Mouse (Mus musculus) Muller cell, postnatal 12 days (primary cell): Measurements from ENCODE around the gene Ifit2.

Source experiments
- DNase-seq: peaks from one replicate; pipeline ENCODE4 v3.0.0-alpha.2; 2015; ENCODE audit errors: inconsistent ontology term

The Ifit2 gene

GRCm38 (mm10) chr19:34550534-34551223, at the start of gene Ifit2:
Ifit2 (plus strand) TSS chr19:34550694.
- DNase-seq, result peak; percentile 85

GRCm38 (mm10) chr19:34500763-34501162, 49.7 kb upstream of the Ifit2 start:
- peak; percentile 79 for DNase-seq

GRCm38 (mm10) chr19:34505161-34505721, 45.3 kb upstream of the Ifit2 start:
- no peak for DNase-seq

- no peak for DNase-seq
Observed at GRCm38 (mm10) chr19:34510717-34511116, 39.8 kb upstream of the Ifit2 start.

GRCm38 (mm10) chr19:34511528-34511927, 39.0 kb upstream of the Ifit2 start:
- DNase-seq, result no peak

- no peak for DNase-seq
Observed at GRCm38 (mm10) chr19:34515681-34516080, 34.8 kb upstream of the Ifit2 start.

GRCm38 (mm10) chr19:34516346-34516745, 34.1 kb upstream of the Ifit2 start:
- DNase-seq, result peak; percentile 34

- DNase-seq, result no peak
Observed at GRCm38 (mm10) chr19:34517197-34517596, 33.3 kb upstream of the Ifit2 start.

GRCm38 (mm10) chr19:34517812-34518594, 32.5 kb upstream of the Ifit2 start:
- DNase-seq, result peak; percentile 79

- peak; percentile 71 for DNase-seq
Observed at GRCm38 (mm10) chr19:34518786-34519185, 31.7 kb upstream of the Ifit2 start.

- DNase-seq, result no peak
Observed at GRCm38 (mm10) chr19:34519646-34520045, 30.8 kb upstream of the Ifit2 start.

GRCm38 (mm10) chr19:34520051-34520450, 30.4 kb upstream of the Ifit2 start:
- no peak for DNase-seq

- DNase-seq, result no peak
Observed at GRCm38 (mm10) chr19:34521361-34521760, 29.1 kb upstream of the Ifit2 start.

GRCm38 (mm10) chr19:34521978-34522377, 28.5 kb upstream of the Ifit2 start:
- no peak for DNase-seq

GRCm38 (mm10) chr19:34523106-34523725, 27.3 kb upstream of the Ifit2 start:
- DNase-seq, result peak; percentile 63

GRCm38 (mm10) chr19:34524646-34525045, 25.8 kb upstream of the Ifit2 start:
- DNase-seq, result no peak

- DNase-seq, result no peak
Observed at GRCm38 (mm10) chr19:34526321-34526923, 24.1 kb upstream of the Ifit2 start.

- DNase-seq, result peak; percentile 98
Observed at GRCm38 (mm10) chr19:34526941-34527682, 23.4 kb upstream of the Ifit2 start, which contains the start of gene Lipa. Lipa (minus strand) TSS chr19:34527474.

GRCm38 (mm10) chr19:34532061-34532751, 18.3 kb upstream of the Ifit2 start:
- no peak for DNase-seq

- no peak for DNase-seq
Observed at GRCm38 (mm10) chr19:34539422-34539821, 11.1 kb upstream of the Ifit2 start.
